In the genomic region with DNA sequence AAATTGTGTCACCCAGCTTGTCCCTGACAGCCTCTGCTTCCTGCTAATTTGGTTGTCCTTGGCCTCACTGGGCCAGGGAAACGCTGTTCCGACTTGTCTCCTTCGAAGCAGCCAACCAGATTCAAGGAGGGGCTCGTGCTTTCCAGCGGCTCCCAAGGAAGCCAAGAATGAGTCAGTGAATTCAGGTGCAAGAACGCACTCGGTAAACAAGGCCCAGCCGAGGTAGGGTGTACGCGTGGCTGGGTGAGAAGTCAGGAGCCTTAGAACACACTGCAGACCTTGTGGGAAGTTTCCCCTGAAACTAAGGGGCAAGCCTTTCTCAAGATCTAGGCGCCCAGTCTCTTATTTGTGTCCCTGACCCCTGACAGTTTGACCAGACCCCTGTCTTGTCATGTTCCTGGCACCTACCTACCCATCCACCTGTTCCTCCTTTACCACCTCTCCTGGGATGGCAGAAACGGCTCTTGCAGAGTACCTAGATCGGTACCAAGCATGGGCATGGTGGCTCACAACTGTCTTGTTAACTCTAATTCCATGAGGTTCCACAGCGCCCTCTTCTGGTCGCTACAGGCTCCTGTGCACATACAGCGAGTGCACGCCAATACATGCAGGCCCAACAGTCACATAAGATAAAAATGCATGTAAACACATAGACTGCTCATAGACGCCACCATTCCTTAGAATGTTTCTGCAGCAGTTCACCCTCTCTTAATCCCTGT, we compare ENCODE assay signal across 8 mouse cellular contexts. TPM values are rescaled to one million over a fixed set of nuclear protein-coding genes. Genes with fewer than 3 reads are reported as not detected.
A peak's percentile ranks its signal among the peaks of the same experiment; 100 is the strongest.
DNase-seq lines count a peak whose midpoint lies in the region; ATAC-seq and TF ChIP-seq lines count a peak whose summit lies in the region.

A gene (minus strand): TSS at position 10 of the 719 bp plus-strand sequence.

- intact Hi-C loops in heart, adult 2 months (cut with DNase I), result loop anchor here (2.0 kb wide), 2 partner anchors 74 to 114 kb away; a partner anchor contains a TSS

- H3K4me2 ChIP-seq in embryonic facial prominence, embryonic 12.5 days (replicated peaks), result no peak within 1 kb of the TSS
- H3K4me2 ChIP-seq in midbrain, postnatal 0 days (ENCODE audit: low read depth, low read length, poor library complexity, severe bottlenecking), result no peak within 1 kb of the TSS
- peak within 1 kb of the TSS; percentile 29; the same call in 1 of the 2 replicates for H3K4me2 ChIP-seq in stomach, embryonic 15.5 days

- no peak within 1 kb of the TSS for H3K4me3 ChIP-seq in embryonic facial prominence, embryonic 12.5 days
- peak within 1 kb of the TSS; percentile 9; the same call in 1 of the 2 replicates for H3K4me3 ChIP-seq in heart, adult 2 months
- no peak within 1 kb of the TSS for H3K4me3 ChIP-seq in midbrain, postnatal 0 days (ENCODE audit: low read depth, low read length)
- peak within 1 kb of the TSS; percentile 15; the same call in 1 of the 2 replicates for H3K4me3 ChIP-seq in stomach, embryonic 15.5 days (replicated peaks)

- H3K36me3 ChIP-seq in embryonic facial prominence, embryonic 12.5 days, result no peaks in the 10 kb centered on the region
- no peaks in the 10 kb centered on the region for H3K36me3 ChIP-seq in heart, adult 2 months (ENCODE audit: control insufficient read depth, insufficient read depth, low read length)
- no peaks in the 10 kb centered on the region for H3K36me3 ChIP-seq in midbrain, postnatal 0 days (ENCODE audit: insufficient read depth, low read length)
- no peaks in the 10 kb centered on the region for H3K36me3 ChIP-seq in stomach, embryonic 15.5 days

- TF ChIP-seq CTCF in heart, adult 2 months (IDR thresholded peaks at IDR 0.05), result peak; percentile 87
- peak; percentile 75 for TF ChIP-seq CTCF in midbrain, postnatal 0 days (IDR thresholded peaks at IDR 0.05)

- H3K4me1 ChIP-seq in embryonic facial prominence, embryonic 12.5 days, result no peaks in the 10 kb centered on the region
- no peaks in the 10 kb centered on the region for H3K4me1 ChIP-seq in heart, adult 2 months (ENCODE audit: control insufficient read depth, insufficient read depth, low read length)
- H3K4me1 ChIP-seq in midbrain, postnatal 0 days (ENCODE audit: insufficient read depth, low read length), result no peaks in the 10 kb centered on the region
- 0 out of 2 replicates have a peak, but pooled peaks cover 6% of the 10 kb centered on the region for H3K4me1 ChIP-seq in stomach, embryonic 15.5 days

- no peaks in the 10 kb centered on the region for H3K79me2 ChIP-seq in heart, adult 2 months (replicated peaks; ENCODE audit: control insufficient read depth, insufficient read depth, low read length)

- no peaks in the 10 kb centered on the region for H3K27me3 ChIP-seq in embryonic facial prominence, embryonic 12.5 days
- H3K27me3 ChIP-seq in heart, adult 2 months (ENCODE audit: control insufficient read depth, insufficient read depth, low read length), result no peaks in the 10 kb centered on the region
- H3K27me3 ChIP-seq in midbrain, postnatal 0 days (ENCODE audit: insufficient read depth, low read length), result no peaks in the 10 kb centered on the region
- no peaks in the 10 kb centered on the region for H3K27me3 ChIP-seq in stomach, embryonic 15.5 days (replicated peaks)

- TF ChIP-seq POLR2A in heart, adult 2 months (IDR thresholded peaks at IDR 0.05; ENCODE audit: insufficient read depth, low read depth, low read length), result peak; percentile 62

- H3K9me3 ChIP-seq in embryonic facial prominence, embryonic 12.5 days, result no peaks in the 10 kb centered on the region
- no peaks in the 10 kb centered on the region for H3K9me3 ChIP-seq in midbrain, postnatal 0 days (ENCODE audit: low read length)
- no peaks in the 10 kb centered on the region for H3K9me3 ChIP-seq in stomach, embryonic 15.5 days

- H3K9ac ChIP-seq in embryonic facial prominence, embryonic 12.5 days, result no peak within 1 kb of the TSS; the same call in 1 of the 2 replicates
- peak within 1 kb of the TSS; percentile 3; the same call in 1 of the 2 replicates for H3K9ac ChIP-seq in heart, adult 2 months (ENCODE audit: low read depth, low read length)
- H3K9ac ChIP-seq in midbrain, postnatal 0 days (replicated peaks; ENCODE audit: low read length, poor library complexity, severe bottlenecking), result no peak within 1 kb of the TSS
- H3K9ac ChIP-seq in stomach, embryonic 15.5 days, result no peak within 1 kb of the TSS

- 24% methylated on average over 18 of the region's 18 CpGs for WGBS in embryonic facial prominence, embryonic 12.5 days
- 21% methylated on average over 18 of the region's 18 CpGs for WGBS in heart, adult 2 months
- 21% methylated on average over 18 of the region's 18 CpGs for WGBS in midbrain, postnatal 0 days
- 29% methylated on average over 18 of the region's 18 CpGs for WGBS in stomach, embryonic 15.5 days

- TF ChIP-seq EP300 in heart, adult 2 months (IDR thresholded peaks at IDR 0.05; ENCODE audit: insufficient read depth, low read depth, low read length), result 0 out of 2 replicates have a peak, but pooled peaks have one; percentile 47

- peak; percentile 45 for DNase-seq in cerebellum, adult 11-12 months
- peak; percentile 72 to 77 for DNase-seq in heart, adult 2 months
- DNase-seq in kidney, adult 8-10 months, result peak; percentile 55 to 78
- peak; percentile 88 for DNase-seq in liver
- DNase-seq in midbrain, postnatal 0 days (ENCODE audit: low spot score), result peak; percentile 93

- no peak within 1 kb of the TSS for H3K27ac ChIP-seq in embryonic facial prominence, embryonic 12.5 days
- peak within 1 kb of the TSS; percentile 3; the same call in 1 of the 2 replicates for H3K27ac ChIP-seq in heart, adult 2 months
- H3K27ac ChIP-seq in midbrain, postnatal 0 days (ENCODE audit: low read depth, low read length), result no peak within 1 kb of the TSS
- H3K27ac ChIP-seq in stomach, embryonic 15.5 days, result peak within 1 kb of the TSS; percentile 86

- no peak for ATAC-seq in cerebellum, adult (ENCODE audit: insufficient number of reproducible peaks, low FRiP score, low TSS enrichment)
- no peak for ATAC-seq in embryonic facial prominence, embryonic 12.5 days (ENCODE audit: insufficient number of reproducible peaks, insufficient read depth, low FRiP score, low TSS enrichment)
- ATAC-seq in midbrain, postnatal 0 days (ENCODE audit: low FRiP score), result no peak
- peak; percentile 87 for ATAC-seq in stomach, embryonic 15.5 days (ENCODE audit: insufficient read depth, low FRiP score, low read depth)

RNA-seq across cellular contexts. Expression of the gene that starts here (rescaled TPM):
- polyA plus RNA-seq in embryonic facial prominence, embryonic 12.5 days (2016; fragmentation: Nextera tagmentation; extraction: Ambion mirVana), result 27.3 and 28.3 TPM in 2 replicates
- 10 to 100 TPM; 41.5 to 47.4 TPM for total RNA-seq in heart, adult 2 months (2021)
- polyA plus RNA-seq in heart, adult 2 months (2012; rRNA removed), result 27.7 and 38.9 TPM in 2 replicates
- 35.5 and 40.8 TPM in 2 replicates for total RNA-seq in midbrain, postnatal 0 days (2014; rRNA removed)
- polyA plus RNA-seq in midbrain, postnatal 0 days (2015; fragmentation: Nextera tagmentation; extraction: Ambion mirVana), result 45.9 and 48.0 TPM in 2 replicates
- 45.3 and 46.8 TPM in 2 replicates for polyA plus RNA-seq in stomach, embryonic 15.5 days (2015; fragmentation: Nextera tagmentation; extraction: Ambion mirVana)

Comparison
In these comparisons a context has a peak if more than half of its experiments do, and no peak if none do; other contexts are left out.
1. H3K27ac ChIP-seq: peak in heart, adult 2 months (single experiment) and stomach, embryonic 15.5 days (single experiment); none in embryonic facial prominence, embryonic 12.5 days (single experiment) and midbrain, postnatal 0 days (single experiment).
2. H3K4me3 ChIP-seq: peak in heart, adult 2 months (single experiment) and stomach, embryonic 15.5 days (single experiment); none in embryonic facial prominence, embryonic 12.5 days (single experiment) and midbrain, postnatal 0 days (single experiment).
3. Peak in every context shown above with its lines, with median percentiles within 50 percentile points of each other: DNase-seq.